Mouse (Mus musculus) left cerebral cortex, adult 18-20 months (tissue): Measurements from ENCODE around the gene Zbed5. TPM values are rescaled to one million over a fixed set of nuclear protein-coding genes. Genes with fewer than 3 reads are reported as not detected.
"Not testable (repeated sequence)": the region's sequence is repeated elsewhere in the genome, so short reads cannot be mapped to it uniquely, and the experiment has no call there.

Experiments used
- DNase-seq, 2 experiments: peaks; one replicate each; pipeline ENCODE4 v3.0.0; 2021 to 2022; ENCODE audit warnings: low spot score in 2 of 2, mixed read lengths in 1 of 2
- total RNA-seq, 2 experiments: library from RNA; stranded (reverse); gene quantifications; 2 replicates each; pipeline ENCODE4 v1.2.3; 2021

Zbed5 gene
- total RNA-seq, 2 experiments from 2014 or later, result 7.3 to 7.8 TPM

DNA sequence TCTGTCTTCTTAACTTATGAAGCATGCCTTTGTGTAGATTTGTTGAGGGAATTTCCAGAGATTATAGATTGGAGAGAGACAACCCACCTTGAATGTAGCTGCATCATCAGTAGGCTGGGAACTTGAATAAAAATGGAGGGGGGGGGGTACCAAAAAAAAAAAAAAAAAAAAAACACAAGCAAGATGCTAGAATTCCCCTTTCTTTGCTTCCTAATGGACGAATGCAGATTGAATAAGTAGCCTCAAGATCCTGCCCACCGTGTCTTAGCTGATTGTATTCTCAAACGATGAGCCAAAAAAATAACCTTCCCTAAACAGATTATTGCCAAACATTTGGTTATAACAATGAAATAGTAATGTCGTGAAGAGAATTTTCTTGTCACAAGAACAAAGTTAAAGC lies 12.3 kb downstream of the Zbed5 start:
- DNase-seq, result no peak

DNA sequence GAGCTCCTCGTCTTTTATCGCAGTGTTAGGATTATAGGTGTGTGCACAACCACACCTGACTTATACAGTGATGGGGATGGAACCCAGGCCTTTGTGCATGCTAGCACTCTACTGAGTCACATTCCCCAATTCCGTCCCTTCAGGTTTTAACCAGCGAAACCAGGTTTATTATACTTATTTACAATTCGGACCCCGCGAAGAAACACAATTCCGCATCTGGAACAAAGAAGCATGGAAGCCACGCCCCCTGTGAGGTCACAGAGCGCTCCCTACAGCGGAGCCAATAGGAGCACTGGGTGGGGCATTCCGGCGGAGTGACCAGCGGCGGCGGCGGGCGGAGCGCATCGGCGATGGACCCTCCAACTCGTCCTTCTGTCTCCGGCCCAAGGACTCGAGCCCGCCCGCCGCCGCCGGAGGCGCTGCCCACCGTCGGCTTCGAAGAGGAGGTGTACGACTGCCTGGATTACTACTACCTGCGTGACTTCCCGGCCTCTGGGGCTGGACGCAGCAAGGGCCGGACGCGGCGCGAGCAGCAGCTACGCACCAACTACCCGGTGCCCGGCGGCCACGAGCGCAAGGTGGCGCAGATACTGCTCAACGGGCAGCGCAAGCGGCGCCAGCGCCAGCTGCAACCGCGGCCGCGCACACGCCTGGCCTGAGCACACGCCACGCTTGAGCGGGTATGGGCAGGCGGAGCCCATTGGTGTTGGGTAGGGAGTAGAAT lies 12.9 kb downstream of the Zbed5 start, which contains the start of gene Nupr1l:
Gene Nupr1l (plus strand): TSS at position 299 of the 724 bp plus-strand sequence.
- peak; percentile 90 to 91 for DNase-seq

DNA sequence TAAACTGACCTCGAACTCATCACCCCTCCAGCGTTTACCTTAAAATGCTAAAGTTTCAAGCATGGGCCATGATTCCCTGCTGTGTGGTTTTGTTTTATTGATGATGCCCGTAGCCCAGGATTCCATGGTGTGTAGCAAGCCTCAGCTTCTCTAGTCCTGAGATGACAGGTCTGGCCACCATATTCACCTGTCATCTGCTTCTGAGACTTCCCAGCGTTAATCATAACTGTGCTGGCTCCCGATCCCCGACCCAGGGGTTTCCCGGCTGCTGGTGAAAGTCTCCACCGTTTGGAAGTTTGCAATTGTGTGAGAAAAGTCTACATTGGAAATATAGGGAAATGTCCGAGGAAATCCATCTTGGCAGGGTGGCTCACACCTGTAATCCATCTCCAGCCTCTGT lies 13.6 kb downstream of the Zbed5 start:
- DNase-seq, result no peak

DNA sequence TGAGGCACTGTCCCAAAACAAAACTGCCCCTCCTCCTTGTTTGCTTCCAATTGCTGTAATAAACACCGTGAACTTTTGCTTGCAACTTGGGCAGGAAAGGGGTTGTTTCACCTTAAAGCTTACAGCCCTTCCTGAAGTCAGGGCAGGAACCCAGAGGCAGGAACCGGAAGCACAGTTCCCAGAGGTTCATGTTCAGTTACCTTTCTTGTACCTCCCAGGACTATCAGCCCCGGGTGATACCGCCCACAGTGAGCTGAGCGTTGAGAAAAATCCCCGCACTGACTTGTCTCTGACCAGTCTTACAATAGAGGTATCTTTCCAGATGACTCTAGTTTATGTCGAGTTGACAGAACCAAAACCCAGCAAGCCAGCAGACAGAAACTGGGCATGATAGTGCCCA lies 14.1 kb downstream of the Zbed5 start:
- DNase-seq, result no peak

DNA sequence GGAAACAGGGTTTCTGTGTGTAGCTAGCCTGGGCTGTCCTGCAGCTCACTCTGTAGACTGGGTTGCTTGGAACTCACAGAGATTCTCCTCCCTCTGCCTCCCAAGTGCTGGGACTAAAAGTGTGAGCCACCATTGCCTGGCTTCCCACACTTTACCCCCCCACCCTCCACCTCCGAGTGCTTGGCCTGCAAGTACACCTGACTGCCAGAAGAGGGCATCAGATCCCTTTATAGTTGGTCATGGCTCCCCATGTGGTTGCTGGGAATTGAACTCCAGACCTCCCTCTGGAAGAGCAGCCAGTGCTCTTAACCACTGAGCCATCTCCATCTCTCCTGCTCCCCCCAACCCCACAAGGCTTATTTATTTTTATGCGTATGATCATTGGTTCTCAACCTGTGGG lies 18.5 kb downstream of the Zbed5 start:
- no peak for DNase-seq

DNA sequence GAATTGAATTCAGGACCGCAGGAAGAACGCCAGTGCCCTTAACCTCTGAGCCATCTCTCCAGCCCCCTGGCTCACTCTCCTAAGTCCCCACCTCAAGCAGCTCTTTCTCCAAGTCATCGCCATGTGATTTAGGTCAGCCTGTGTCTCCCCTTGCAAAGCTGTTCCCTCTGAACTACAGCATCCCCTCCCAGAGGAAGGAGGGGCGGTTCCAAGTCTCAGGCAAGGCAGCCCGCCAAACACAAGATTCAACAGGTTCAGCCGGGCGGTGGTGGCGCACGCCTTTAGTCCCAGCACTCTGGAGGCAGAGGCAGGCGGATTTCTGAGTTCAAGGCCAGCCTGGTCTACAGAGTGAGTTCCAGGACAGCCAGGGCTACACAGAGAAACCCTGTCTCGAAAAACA lies 20.0 kb downstream of the Zbed5 start:
- not testable (repeated sequence) for DNase-seq

DNA sequence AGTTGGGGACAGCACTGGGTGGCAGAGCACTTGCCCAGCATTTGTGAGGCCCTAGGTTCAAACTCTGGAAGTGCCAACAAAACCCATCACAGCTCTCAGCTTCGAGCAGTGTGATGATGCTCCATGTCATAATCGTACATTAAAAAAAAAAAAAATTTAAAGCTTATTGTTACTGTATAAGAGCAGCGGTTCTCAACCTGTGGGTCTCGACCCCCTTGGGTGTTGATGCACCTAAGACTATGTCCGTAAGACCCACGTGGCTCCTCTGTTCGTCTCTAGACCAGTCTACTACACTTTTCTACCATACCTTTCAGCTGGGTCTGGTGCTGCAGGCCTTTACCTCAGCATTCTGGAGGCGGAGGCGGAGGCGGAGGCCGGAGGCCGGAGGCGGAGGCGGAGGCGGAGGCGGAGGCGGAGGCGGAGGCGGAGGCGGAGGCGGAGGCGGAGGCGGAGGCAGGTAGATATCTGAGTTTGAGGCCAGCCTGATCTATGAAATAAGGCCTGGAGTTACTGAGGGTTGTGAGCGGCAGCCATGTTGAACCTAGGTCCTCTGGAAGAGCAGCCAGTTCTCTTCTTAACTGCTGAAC lies 22.6 kb downstream of the Zbed5 start:
- DNase-seq, result no peak

DNA sequence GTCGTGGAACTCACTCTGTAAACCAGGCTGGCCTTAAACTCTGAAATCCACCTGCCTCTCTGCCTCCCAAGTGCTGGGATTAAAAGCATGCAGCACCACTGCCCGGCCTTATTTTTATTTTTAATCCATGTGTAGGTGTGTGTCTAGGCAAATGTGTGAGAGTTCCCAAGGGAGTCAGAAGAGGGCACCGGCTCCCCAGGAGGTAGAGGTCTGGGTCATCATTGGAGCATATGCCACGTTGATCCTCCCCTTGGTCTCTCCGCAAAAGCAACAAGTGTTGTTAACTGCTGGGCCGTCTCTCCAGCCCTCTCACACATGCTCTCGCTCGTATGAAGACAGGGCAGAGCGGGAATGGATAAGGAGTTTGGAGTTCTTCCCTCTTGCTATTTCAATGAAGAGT lies 23.2 kb downstream of the Zbed5 start:
- no peak for DNase-seq

DNA sequence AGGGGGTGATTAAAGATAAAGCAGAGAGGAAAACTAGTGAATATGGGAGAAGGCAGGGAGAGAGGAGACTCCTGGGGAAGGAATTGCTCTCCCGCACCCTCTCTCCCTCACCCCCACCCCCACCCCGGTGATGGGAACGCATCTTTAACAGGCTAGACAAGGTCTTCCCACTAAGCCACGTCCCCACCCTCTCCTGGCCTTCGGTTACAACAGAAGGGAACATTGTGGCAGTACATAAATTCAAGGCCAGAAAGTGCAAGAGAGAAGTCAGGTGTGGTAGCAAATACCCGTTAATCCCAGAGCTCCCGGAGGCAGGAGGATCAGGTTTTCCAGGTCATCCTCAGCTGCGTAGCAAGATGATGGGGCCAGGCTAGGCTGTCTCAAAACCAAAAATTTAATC lies 23.8 kb downstream of the Zbed5 start:
- no peak for DNase-seq

DNA sequence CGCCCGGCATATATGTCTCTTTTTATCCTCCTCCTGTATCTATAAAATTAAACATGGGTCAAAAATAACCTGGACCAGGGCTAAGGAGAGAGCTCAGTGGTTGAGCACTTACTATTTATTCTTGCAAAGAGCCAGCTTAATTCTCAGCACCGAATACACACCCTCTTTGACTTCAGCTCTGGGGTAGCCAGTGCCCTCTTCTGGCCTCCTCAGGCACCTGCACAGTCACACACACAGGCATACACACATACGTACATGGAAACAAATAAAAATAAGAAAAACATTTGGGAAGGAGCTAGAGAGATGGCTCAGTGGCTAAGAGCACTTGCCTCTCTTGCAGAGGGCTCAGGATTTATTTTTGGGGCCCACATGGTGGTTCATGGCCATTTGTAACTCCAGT lies 26.4 kb downstream of the Zbed5 start:
- no peak for DNase-seq

DNA sequence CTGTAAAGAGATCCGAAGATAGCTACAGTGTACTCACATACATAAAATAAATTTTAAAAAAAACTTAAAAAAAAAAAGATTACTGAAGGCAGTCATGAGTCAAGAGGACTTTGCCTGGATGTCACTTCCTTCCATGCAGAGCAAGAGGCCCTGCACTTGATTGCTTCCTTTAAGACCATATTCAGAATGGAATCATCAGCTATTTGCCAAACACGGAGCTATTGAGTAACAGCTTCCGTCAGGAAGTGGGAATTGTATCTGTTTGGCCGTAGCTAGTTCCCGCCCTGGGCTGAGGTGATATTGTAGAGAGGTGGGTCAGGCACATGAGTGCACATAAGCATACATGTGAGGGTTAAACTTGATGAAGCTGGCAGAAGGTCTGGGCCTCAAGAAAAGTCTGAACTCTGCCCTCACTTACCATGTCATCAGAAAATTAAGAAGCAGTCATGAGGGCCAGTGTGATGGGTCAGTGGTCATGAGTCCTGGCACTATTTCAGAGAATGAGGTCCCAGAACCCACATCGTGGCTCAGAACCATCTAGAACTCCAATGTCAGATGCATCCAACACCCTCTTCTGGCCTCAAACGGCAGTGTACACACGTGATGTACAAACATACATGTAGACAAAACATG lies 29.4 kb downstream of the Zbed5 start:
- no peak for DNase-seq

DNA sequence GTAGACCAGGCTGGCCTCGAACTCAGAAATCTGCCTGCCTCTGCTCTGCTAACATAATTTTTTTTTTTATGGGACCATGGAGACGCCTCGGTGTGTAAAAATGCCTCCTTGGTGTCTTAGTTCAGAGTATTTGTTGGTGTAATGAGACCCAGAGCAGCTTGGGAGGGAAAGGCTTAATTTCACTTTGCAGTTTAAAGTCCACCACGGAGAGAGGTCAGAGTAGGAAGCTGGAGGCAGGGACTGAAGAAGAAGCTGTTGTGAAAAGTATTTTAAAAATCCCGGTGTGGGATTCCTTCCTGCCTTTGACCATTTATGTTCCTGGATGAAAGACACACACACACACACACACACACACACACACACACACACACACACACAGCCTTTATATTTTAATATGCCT lies 30.4 kb downstream of the Zbed5 start:
- DNase-seq, result no peak

DNA sequence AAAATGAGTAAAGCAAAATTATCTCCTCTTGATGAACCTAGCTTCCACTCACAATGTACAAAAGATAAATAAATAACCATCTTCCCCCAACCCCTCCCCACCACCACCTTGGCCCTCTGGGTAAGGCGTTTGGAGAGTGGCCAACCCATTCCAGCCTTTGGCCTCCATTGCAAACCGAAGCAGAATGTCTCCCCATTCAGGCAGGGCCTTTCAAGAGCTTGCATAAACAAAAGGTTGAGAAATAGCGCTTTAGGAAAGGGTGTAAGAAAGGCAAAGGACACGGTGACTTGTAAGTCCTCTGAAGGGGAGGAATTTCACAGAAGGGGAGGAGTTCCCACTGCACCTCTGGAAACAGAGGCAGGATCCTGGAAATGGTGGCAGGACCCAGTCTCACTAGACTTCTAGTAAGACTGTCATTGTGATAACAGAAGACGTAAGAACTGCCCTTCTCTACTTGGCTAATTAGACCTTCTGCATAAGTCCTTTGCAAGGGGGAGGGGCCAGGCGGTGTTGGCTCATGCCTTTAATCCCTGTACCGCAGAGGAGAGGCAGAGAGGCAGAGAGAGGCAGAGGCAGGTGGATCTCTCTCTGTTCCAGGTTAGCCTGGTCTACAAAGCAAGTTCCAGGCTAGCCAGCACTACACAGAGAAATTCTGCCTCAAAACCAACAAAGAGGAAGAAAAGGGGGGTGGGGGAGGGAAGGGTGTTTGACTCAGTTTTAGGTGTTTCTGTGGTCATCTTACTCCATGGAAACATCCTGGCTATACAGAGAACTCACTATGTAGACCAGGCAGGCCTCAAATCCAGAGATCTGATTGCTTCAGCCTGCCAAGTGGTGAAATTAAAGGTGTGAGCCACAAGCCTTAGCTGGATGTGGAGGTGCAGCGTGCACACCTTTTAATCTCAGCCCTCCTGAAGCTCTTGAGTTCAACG lies 34.7 kb downstream of the Zbed5 start:
- no peak for DNase-seq

DNA sequence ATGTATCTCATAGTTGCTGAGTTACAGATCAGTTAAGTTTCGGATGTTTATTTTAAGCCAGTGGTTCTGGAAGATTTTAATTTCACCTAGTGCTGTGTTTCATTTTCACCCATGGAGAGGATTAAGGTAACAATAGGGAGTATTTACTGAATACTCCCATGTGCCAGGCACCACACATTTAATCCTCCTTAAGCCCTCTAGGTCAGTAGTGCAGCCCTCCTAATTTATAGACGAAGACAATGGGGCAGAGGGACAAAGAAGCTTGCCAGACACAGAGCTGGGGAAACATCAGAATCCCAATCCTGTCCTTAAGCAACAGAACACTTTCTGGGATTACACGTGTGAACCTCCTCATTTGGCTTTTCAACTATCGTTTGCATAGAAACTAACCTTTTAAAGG lies 41.4 kb downstream of the Zbed5 start:
- no peak for DNase-seq

DNA sequence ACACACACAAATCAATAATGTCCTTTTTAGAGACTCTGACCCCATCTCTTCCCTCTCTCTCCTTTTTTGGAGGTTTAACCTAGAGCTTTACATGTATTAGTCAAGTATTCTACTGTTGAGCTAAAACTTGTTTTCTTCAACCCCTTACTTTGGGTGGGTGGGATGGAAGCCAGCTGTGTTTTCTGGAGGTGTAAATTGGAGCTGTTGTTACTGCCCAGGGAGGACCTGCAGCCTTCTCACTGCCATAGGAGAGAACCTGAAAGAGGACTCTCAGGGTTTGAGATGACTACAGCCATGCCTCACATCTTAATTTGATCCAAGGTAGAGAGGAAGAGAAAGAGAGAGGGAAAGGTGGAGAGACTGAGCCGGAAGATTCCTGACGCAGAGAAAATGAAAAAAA lies 44.8 kb downstream of the Zbed5 start:
- no peak for DNase-seq

DNA sequence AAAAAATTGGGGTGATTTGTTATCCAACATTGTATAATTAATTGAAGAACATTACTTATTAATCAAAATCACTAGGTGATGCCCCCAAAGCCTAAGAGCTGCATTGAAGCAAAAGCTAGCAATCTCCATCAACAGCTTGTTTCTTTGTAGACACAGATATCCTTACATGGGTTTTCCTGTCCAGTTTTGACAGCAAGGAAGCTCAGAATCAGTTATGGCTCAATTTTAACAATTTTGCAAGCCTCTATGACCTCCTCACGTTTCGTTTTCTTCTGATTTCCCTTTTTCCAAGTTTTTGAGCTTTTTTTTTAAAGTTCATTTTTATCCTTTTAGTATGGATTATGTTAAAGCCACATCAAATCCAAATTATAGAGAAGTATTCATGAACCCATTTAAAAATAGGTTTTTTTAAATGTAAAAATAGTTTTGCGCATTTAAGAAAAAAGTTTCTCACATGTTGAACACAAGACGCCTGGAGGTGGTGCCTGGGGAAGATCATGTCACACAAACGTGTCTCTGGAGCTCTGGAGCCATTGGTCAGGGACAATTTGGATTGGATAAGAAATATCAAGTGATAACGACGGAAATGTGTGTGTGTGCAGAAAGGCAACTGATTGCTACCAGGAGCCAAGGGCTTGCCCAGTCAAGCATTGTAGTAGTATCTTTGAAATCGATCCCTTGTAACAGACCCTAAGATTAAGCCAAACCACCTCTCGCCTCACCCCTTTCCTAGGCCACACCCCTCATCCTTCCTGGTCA lies 45.4 kb downstream of the Zbed5 start:
- no peak for DNase-seq

DNA sequence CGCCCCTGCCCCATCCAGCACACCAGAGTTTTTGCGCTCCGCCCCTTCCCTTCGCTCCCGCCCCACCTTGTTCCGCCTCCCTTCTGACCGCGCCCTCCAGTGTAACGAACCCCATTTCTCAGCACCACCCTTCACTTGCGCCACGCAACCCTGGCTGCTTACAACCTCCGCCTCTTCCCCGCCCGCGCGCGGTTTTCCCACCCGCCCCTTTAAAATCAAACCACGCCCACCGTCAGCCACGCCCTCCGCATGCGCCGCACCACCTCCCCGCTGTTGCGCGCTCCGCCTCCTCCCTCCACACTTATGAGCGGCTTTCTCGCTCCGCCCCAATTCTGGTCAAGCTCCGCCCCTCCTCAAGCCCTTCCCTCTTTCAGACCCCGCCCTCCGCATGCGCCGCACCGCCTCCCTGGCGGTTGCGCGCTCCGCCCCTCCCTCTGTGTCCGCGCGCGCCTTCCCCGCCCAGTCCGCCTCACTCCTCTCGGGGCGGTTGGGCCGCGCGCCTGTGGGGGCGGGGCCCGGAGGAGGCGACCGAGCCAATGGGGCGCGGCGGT lies 46.0 kb downstream of the Zbed5 start, which contains the start of gene Vkorc1l1:
Gene Vkorc1l1 (plus strand): TSS at position 476 of the 551 bp plus-strand sequence.
- peak; percentile 97 to 98 for DNase-seq

DNA sequence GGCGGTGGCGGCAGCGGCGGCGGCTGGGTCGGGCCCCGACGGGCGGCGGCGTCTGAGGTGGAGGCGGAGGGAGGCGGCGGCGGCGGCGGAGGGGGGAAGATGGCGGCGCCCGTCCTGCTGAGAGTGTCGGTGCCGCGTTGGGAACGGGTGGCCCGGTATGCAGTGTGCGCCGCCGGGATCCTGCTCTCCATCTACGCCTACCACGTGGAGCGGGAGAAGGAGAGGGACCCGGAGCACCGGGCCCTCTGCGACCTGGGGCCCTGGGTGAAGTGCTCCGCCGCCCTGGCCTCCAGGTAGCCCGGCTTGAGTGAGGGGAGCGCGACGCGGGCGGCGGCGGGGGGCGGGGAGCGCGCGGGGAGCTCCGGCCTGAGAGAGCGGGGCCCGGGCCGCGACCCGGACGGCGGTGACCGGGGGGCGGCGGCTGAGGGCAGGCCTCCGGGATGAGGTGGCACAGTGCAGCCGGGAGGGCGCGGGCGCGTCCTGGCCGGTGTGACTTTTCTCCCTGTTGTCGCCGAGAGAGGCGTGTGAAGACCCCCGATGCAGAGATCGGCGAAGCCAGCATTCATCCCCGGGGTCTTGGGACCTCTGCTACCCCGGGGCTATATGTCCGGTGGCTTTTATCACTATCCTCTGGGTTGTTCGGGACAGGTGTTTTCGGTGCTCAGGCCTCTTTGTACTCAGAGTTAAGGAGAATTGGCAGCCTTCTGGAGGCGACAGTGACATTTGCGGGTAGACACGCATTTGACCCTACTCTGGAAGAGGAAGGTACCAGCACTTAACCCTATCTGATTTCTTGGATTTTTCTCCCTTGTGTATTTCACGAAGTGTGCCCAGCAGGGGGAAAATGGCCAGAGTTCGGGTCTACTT lies 46.8 kb downstream of the Zbed5 start:
- peak; percentile 9 to 20 for DNase-seq

DNA sequence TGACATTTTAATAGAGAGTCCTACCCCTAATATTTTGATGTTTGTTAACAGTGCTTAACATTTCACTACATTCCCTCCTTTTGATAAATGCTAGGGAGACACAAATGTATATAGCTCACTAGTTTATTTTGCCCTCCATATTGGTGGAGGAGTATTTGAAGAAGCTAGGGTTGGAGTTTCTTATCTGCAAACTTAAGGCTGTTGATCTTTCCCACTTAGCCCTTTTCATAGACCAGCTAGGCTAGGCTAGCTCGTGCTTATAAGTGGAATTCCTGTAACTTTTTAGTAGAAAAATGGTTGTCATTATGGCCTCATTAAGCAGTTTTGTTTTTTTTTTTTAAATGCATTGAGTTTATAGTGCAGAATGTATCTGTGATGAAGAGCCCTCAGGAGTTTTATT lies 47.9 kb downstream of the Zbed5 start:
- DNase-seq, result no peak
